Mouse (Mus musculus) G1E (cell line): ENCODE data around the gene Dhx16.
A peak's percentile ranks its signal among the peaks of the same experiment; 100 is the strongest.

Experiments
- CTCF ChIP-seq: IDR thresholded peaks from 2 replicates; pipeline ENCODE4 v1.5.1; 2012; ENCODE audit warnings: low read depth, low read length, inconsistent platforms, mixed read lengths
- GATA1 ChIP-seq: IDR thresholded peaks from 2 replicates; pipeline ENCODE4 v1.6.1; 2012; ENCODE audit warnings: borderline replicate concordance, low read length, inconsistent platforms, mixed read lengths
- GATA2 ChIP-seq: IDR thresholded peaks from 2 replicates; pipeline ENCODE4 v1.6.1; 2012; ENCODE audit warnings: low read depth, low read length, inconsistent platforms, borderline replicate concordance
- POLR2AphosphoS5 ChIP-seq: IDR thresholded peaks from 2 replicates; pipeline ENCODE4 v1.6.1; 2012; ENCODE audit warnings: low read depth, low read length, inconsistent platforms; ENCODE audit not compliant: insufficient replicate concordance
- TAL1 ChIP-seq: conservative IDR thresholded peaks from 2 replicates; pipeline ENCODE4 v1.6.1; 2012; ENCODE audit warnings: low read depth, low read length, inconsistent platforms, mixed read lengths

- TF ChIP-seq CTCF: peak; percentile 39; the same call in 1 of the 2 replicates
- TF ChIP-seq GATA1: no peak
- no peak for TF ChIP-seq TAL1
- TF ChIP-seq GATA2: no peak
- TF ChIP-seq POLR2AphosphoS5: no peak
Observed at GRCm38 (mm10) chr17:35920862-35921562, 41.4 kb downstream of the Dhx16 start.
